Mouse (Mus musculus): ENCODE results near the gene Kctd4.

GRCm38 (mm10) chr14:75998082-75998481 is 43.3 kb downstream of the Kctd4 start:
- TF ChIP-seq CTCF (IDR thresholded peaks at IDR 0.05; ENCODE audit: control insufficient read depth, insufficient read depth, low read length) = no peak
- no peak for TF ChIP-seq POLR2A (IDR thresholded peaks at IDR 0.05; ENCODE audit: borderline replicate concordance, control insufficient read depth, low read depth, low read length)

Measured in bone marrow, adult 2 months (tissue).